Mouse (Mus musculus): ENCODE data around the gene Cyp2s1. TPM values are rescaled to one million over a fixed set of nuclear protein-coding genes. Genes with fewer than 3 reads are reported as not detected.
"Not testable (repeated sequence)": the region's sequence is repeated elsewhere in the genome, so short reads cannot be mapped to it uniquely, and the experiment has no call there.

Cyp2s1 gene
- total RNA-seq, 2 experiments from 2014 or later: 3.2 to 3.9 TPM

- no peak for DNase-seq
Observed at GRCm38 (mm10) chr7:25812195-25812594, 4.5 kb downstream of the Cyp2s1 start.

- DNase-seq: no peak
Observed at GRCm38 (mm10) chr7:25811716-25812115, 5.0 kb downstream of the Cyp2s1 start.

GRCm38 (mm10) chr7:25805631-25806343, 10.9 kb downstream of the Cyp2s1 start:
- DNase-seq: peak; percentile 87

DNA sequence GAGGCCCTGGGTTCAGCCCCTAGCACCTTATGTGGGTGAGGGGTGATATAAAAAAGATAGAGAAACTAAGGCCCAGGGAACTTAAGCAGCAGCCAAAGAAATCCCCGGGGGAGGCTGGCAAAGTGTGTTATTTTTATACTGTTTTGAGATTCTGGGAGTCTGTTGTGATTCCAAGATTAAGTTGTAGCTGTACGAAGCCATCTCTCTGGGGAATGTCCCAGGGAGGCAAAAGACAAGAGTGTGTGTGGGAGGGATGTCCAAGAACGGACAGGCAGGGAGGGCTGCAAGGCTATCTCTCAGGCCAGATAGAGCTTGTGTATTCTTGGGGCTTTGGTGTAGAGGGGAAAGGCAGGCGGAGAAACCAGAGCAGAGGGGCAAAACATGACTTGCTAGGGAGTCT, 11.9 kb downstream of the Cyp2s1 start:
- DNase-seq: peak; percentile 35

- no peak for DNase-seq
Observed at GRCm38 (mm10) chr7:25803460-25803859, 13.3 kb downstream of the Cyp2s1 start.

- peak; percentile 67 for DNase-seq
Observed at GRCm38 (mm10) chr7:25802241-25803125, 14.2 kb downstream of the Cyp2s1 start.

- no peak for DNase-seq
Observed at GRCm38 (mm10) chr7:25801031-25801430, 15.7 kb downstream of the Cyp2s1 start.

GRCm38 (mm10) chr7:25799369-25799768, 17.3 kb downstream of the Cyp2s1 start:
- DNase-seq: no peak

DNA sequence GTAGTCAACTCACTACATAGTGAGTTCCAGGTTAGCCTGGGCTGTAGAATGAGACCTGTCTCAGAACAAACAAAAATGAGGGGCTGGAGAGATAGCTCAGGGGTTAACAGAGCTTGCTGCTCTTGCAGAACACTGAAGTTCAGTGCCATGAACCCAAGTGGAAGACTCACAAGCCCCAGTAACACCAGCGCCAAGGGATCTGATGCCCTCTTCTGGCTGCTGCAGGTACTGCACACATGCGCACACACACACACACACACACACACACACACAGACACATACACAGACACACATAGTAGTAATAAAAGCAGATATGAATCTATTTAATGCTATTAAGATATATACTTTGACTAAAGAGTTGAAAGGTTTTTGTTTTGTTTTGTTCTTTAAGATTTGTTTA, 18.2 kb downstream of the Cyp2s1 start:
- no peak for DNase-seq

DNA sequence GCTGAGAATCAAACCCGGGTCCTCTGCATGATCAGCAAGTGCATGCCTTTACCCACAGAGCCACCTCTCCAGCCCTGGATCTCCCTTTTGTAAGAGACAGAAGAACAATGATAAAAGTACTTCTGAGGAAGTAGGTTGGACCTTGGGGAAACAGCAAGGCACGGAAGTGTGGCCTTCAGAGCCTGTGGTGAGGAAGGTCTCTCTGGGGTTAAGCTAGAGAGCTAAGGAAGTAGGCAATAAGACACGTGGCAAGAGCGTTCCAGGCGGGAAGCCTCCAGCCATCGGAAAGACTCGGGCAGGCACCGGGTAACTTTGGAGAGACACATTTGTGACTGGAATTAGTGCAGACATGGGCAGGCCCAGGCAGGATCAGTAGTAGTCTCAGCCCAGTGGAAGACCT, 21.9 kb downstream of the Cyp2s1 start:
- DNase-seq: no peak

- peak; percentile 70 for DNase-seq
Observed at GRCm38 (mm10) chr7:25793679-25794078, 23.0 kb downstream of the Cyp2s1 start.

- DNase-seq: not testable (repeated sequence)
Observed at GRCm38 (mm10) chr7:25792966-25793365, 23.7 kb downstream of the Cyp2s1 start.

GRCm38 (mm10) chr7:25790615-25791014, 26.1 kb downstream of the Cyp2s1 start:
- DNase-seq: peak; percentile 51

DNA sequence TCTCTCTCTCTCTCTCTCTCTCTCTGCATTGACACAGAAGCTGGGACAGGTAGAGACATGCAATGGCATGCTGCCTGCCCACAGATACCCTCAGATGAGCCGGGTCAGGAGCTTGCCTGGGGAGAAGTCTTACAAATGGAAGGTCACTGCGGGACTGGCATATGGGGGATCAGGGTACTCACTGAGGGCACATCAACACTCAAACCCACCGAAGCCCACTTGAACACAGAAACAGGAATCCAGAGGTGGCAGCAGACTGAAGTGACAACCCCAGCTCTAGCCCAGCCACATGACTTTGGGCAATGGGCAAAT, 27.6 kb downstream of the Cyp2s1 start:
- no peak for DNase-seq

DNA sequence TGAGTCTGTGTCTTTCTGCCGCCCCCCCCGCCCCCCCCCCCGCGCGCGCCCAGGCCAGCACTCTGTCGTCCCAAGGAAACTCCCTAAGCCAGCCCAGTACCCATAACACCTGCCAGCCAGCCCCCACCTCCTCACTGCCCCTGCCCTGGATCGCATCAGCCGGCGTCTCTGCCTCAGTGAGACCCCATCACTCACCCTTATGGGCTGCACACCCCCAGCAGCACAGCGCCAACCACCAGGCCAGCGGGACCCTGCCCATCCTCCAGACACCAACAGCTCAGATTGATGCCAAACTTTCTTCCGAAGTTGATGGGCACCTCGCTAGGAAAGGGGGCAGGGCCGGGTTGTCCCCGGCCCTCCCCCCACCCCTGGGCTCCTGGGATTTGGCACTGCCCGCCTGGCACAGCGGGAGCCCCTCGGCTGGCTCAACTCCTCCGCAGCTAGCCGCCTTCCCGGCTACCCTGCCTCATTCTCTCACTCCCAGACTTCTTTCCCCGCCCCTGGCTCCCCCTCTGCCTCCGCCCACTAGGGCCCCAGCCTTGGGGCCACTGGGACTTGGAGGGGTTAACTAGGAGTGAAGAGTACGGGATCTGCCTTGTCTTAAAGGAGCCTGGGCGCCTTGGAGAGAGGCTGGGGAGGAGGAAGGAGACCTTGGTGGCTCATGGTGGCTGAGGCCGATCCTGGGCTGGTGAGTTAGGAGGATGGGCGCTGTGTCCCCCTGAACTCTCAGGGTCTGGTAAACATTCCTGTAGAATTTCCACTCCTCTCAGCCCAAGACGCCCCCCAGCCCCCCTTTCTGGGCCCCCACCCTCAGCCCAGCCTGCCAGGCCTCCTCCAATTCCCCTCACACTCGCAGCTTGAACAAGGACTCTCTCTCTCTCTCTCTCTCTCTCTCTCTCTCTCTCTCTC, 28.2 kb downstream of the Cyp2s1 start, which contains the start of gene Axl:
Gene Axl, minus strand, starts transcription at position 486 of the 909 bp plus-strand sequence.
- peak; percentile 73 for DNase-seq

- DNase-seq: peak; percentile 65
Observed at GRCm38 (mm10) chr7:25787456-25788219, 29.1 kb downstream of the Cyp2s1 start.

DNA sequence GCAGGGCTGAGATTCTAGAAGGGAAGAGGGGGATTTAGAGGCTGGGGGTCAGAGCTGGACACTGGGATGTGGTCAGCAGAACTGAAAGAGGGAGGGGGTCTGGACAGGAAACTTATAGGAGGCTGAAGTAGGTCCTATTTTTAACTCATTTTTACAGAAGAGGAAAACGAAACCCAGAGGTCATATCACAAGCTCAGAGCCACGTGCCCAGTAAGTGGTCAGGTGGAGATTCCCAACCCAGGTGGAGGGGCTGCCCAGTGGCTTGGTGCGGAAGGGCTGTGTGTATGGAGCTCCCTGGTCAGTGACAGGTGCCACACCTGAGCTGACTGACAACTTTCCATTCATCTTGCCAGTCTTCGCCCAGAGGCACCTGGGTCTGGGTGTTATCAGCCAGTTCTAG, 29.7 kb downstream of the Cyp2s1 start:
- no peak for DNase-seq

DNA sequence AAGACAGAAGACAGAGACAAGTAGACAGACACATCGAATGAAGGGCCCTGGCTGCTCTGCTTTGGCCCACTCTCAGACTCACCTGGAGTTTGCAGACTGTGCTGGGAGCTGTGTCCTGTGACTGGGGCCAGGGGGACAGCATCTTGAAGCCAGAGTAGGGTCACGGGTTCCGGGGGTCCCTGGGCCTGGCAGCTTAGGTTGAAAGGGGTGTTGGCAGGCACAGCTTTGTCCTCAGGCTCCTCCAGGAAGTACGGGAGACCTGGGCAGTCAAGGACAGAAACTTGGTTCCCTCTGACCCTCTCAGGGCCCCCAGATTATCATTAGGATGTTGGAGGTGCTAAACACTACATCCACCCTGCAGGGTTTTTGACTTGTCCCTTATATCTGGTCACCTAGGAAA, 31.0 kb downstream of the Cyp2s1 start:
- DNase-seq: no peak

DNA sequence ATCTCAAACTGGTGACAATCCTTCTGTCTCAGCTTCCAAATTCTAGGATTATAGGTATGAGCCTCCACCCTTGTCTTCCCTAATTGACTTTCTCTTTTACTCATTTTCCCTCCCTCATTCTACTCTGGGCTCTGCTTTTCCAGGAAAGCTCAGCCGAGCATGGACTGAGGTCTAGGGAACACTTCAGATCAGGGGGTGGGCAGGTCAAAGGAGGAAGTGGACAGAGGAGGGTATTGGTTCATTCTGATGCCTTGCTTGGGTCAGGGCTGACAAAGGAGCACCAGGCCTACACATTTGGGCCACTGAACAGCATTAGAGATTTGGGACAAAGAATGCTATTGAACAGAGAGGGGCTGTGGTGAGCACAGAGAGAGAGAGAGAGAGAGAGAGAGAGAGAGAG, 31.9 kb downstream of the Cyp2s1 start:
- DNase-seq: no peak

DNA sequence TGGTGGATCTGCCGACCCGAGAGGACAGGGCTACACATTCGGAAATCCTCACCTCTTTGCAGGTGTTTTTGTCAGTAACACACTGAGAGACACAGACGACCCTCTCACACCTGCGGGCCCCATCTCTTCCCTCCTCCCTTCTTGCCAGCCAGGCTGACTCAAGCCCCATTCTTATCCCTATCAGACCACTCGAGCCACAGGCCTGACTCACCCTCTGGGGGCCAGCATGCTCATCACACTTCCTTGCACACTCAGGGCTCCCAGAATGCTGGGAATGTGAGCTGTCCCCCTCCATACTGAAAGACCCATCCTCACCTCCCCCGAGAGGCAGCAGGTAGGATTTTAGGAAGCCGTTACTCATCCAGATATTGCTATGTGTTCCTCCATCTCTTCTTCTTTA, 33.0 kb downstream of the Cyp2s1 start:
- no peak for DNase-seq

DNA sequence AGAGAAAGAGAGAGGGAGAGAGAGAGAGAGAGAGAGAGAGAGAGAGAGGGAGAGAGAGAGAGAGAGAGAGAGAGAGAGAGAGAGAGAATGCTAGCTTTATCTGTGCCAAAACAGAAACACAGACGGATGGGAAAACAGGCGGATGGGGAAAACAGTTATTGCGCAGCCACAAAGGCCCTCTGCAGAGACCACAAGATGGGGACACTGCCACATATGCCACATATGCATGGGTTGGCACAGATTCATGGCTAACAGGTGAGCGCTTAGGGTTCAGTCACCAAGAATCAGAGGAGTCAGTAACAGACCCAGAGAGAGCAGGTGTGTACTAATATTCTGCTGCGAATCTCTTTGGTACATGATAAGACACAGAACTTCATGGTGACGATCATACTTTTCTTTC, 34.0 kb downstream of the Cyp2s1 start:
- DNase-seq: no peak
